Mouse (Mus musculus) spleen, adult 12 weeks (tissue): ENCODE results near the gene Rimbp2.
"Not testable (repeated sequence)": the region's sequence is repeated elsewhere in the genome, so short reads cannot be mapped to it uniquely, and the experiment has no call there.

ENCODE experiments used
- DNase-seq: peaks from one replicate; pipeline ENCODE4 v3.0.0; 2022; ENCODE audit warnings: low spot score

Gene Rimbp2

GRCm38 (mm10) chr5:128745206-128745605, 208.1 kb downstream of the Rimbp2 start:
- no peak for DNase-seq

- DNase-seq = no peak
Measured at GRCm38 (mm10) chr5:128744351-128744750, 208.9 kb downstream of the Rimbp2 start.

DNA sequence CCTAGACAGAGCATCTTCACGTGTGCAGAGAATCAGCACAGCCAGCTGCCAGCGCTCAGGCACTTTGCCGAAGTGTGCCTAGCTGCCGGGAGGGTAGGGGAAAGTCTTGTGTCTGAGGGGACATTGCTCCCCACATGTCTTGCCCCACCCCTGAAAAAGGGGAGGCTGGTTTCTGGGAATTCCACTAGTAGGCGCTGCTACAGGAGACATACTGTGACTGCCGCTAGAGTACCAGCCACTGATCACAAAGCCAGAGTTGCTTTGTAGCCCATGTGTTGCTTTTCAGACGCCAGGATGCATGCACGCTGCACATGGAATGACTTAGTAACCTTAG, 213.5 kb downstream of the Rimbp2 start:
- no peak for DNase-seq

DNA sequence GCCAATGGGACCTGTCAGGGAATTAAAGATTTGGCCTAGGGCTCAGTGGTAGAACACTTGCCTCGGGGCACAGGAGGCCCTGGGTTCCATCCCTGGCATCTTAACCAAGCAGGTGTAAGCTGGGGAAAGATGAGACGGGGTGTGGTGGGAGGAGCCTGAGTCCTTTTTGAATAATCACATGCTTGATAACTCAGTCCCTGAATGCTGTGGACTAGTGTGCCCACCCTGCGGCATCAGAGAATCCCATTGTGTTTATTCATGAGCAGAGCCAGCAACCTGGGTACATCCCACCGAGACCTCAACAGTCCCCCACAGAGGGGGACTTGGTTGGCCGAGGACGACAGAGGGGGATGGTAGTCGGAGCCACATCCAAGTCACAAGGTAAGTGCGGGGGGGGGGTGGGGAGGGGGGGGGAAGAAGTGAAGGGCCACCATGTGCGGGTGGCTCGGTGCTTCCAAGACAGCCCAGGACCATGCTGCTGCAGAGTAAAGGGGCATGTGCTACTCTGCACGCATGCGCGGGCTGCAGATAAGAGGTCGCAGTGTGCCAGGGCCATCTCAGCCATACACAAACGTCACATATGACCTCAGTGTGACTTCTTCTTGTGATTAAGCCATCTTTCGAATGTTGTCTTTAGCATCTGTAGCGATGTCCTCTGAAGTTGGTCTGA, 214.0 kb downstream of the Rimbp2 start:
- no peak for DNase-seq

DNA sequence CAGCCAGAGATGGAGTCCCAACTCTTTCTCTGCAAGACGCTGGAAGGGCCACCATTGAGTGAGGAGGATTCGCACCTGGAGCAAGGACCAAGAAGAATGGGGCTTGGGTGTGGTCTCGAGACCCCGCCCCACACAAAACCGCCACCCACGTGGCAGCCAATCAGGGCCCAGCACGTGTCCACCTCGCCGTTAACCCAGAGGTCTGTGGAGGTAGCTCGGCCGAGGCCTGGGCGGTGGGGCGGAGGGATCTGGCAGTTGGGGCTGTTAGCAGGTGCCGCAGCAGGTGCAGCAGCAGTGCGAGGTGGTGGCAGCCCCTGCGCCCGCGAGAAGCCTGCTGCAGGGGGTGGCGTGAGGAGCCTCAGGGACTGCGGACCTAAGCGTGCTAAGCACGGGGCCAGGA, 217.4 kb downstream of the Rimbp2 start:
- no peak for DNase-seq

- DNase-seq = no peak
Measured at GRCm38 (mm10) chr5:128733955-128734354, 219.3 kb downstream of the Rimbp2 start.

GRCm38 (mm10) chr5:128732416-128733014, 220.8 kb downstream of the Rimbp2 start:
- DNase-seq = no peak

- no peak for DNase-seq
Measured at GRCm38 (mm10) chr5:128730634-128731033, 222.7 kb downstream of the Rimbp2 start.

GRCm38 (mm10) chr5:128729341-128729740, 223.9 kb downstream of the Rimbp2 start:
- no peak for DNase-seq

DNA sequence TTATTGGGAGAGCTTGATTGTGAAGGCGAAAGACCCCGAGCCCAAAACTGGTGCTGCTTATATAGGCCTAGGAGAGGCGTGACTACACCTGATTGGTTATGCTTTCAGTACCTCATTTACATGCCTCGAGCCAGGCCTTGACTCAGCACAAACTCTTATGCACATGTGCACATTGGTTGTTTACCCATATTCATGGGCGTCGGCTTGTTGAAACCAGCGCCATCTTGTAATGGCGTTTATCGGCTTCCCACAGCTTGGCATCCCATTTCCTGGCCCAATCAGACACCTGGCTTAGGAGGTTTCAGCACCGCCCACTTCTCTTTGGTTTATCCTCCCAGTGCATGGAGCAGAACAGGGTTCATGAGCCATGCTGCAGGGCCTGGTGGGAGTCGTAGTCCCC, 232.8 kb downstream of the Rimbp2 start:
- DNase-seq = not testable (repeated sequence)

- DNase-seq = no peak
Measured at GRCm38 (mm10) chr5:128715171-128715570, 238.1 kb downstream of the Rimbp2 start.

DNA sequence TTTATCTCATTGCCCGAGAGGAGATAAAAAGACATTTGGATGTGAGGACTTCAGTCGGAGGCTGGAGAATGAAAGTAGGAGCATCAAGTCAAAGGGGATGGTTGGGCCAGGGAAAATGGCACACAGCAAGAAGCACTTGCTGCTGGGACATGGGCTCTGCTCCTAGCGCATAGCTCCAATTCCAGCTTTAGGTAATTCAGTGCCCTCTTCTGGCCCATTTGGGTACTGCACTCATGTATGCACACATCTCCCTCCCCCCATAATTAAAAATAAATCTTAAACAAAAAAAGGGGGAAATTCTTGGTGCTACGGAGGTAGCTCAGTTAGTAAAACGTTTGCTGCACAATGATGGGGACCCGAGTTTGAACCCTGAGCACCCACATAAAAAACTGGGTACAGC, 241.4 kb downstream of the Rimbp2 start:
- no peak for DNase-seq

- no peak for DNase-seq
Measured at GRCm38 (mm10) chr5:128710596-128710995, 242.7 kb downstream of the Rimbp2 start.

DNA sequence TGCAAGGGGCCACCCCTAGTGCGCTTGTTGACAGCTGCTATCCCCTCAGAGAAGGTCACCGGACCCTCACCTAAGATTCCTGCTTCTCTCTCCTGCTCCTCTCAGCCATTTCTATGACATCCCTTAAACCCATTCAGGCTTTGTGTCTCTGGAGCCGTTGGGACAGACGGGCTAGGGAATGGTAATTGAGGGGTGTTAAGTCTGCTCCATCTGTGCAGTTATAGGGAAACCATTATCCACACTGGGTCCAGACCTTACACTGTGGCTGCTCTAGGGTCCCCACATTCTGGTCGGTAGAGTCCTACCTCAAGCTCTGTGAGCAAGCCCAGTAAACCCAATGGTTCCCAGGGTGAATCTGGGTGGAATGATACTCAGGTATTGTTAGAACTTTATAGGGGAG, 244.4 kb downstream of the Rimbp2 start:
- DNase-seq = no peak
